Mouse (Mus musculus) urinary bladder, postnatal 14 days (tissue): ENCODE data around the gene Cfap54.

Experiments used
- DNase-seq: peaks from one replicate; pipeline ENCODE4 v3.0.0; 2021; ENCODE audit warnings: low spot score

Cfap54 gene

GRCm38 (mm10) chr10:92730339-92730738 lies 351.1 kb downstream of the Cfap54 start:
- no peak for DNase-seq

DNA sequence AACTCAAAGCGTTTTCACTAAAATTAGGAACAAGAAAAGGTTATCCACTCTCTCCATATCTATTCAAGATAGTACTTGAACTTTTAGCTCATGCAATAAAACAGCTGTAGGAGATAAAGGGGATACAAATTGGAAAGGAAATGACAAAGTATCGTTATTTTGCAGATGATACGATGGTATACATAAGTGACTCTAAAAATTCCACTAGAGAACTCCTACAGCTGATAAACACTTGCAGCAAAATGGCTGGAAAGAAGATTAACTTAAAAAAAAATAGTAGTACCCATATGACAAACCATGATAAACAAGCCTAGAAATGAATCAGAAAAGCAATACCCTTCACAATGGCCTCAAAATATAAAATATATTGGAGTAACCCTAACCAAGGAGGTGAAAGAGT lies 352.7 kb downstream of the Cfap54 start:
- DNase-seq, result no peak
